Mouse (Mus musculus) hindbrain, embryonic 14.5 days (tissue): ENCODE measurements around the gene Lrrc38. TPM values are rescaled to one million over a fixed set of nuclear protein-coding genes. Genes with fewer than 3 reads are reported as not detected.

ENCODE experiments used
- ATAC-seq: fragments of 200-750 bp; cut with Nextera tagmentation; 2 replicates; pipeline ENCODE4 v1.8.0; 2017; ENCODE audit warnings: moderate number of reproducible peaks, mild to moderate bottlenecking, moderate TSS enrichment, moderate library complexity; ENCODE audit not compliant: low FRiP score
- DNase-seq: peaks from one replicate; pipeline ENCODE4 v3.0.0-alpha.2; 2015; ENCODE audit warnings: low spot score
- H3K27ac ChIP-seq: fragments of 300-500 bp; sonication (generic); 2 replicates; pipeline ENCODE4 v1.5.1; 2014; ENCODE audit warnings: mild to moderate bottlenecking, moderate library complexity
- H3K27me3 ChIP-seq: fragments of 300-500 bp; sonication (generic); 2 replicates; pipeline ENCODE4 v1.6.1; 2014; ENCODE audit warnings: mild to moderate bottlenecking, low read length, mixed read lengths; ENCODE audit not compliant: control insufficient read depth, insufficient read depth
- H3K36me3 ChIP-seq: fragments of 300-500 bp; sonication (generic); replicated peaks from 2 replicates; pipeline ENCODE4 v1.6.1; 2014; ENCODE audit not compliant: control insufficient read depth, insufficient read depth
- H3K4me1 ChIP-seq: fragments of 300-500 bp; sonication (generic); replicated peaks from 2 replicates; pipeline ENCODE4 v1.6.1; 2014; ENCODE audit warnings: antibody characterized with exemption, low read length, mixed read lengths; ENCODE audit not compliant: control insufficient read depth, insufficient read depth
- H3K4me2 ChIP-seq: fragments of 300-500 bp; sonication (generic); replicated peaks from 2 replicates; pipeline ENCODE4 v1.6.1; 2014; ENCODE audit warnings: mild to moderate bottlenecking, moderate library complexity
- H3K4me3 ChIP-seq: fragments of 300-500 bp; sonication (generic); replicated peaks from 2 replicates; pipeline ENCODE4 v1.5.1; 2014; ENCODE audit warnings: mild to moderate bottlenecking, low read length
- H3K9ac ChIP-seq: fragments of 300-500 bp; sonication (generic); 2 replicates; pipeline ENCODE4 v1.6.1; 2014
- H3K9me3 ChIP-seq: fragments of 300-500 bp; sonication (generic); 2 replicates; pipeline ENCODE4 v1.6.1; 2016; ENCODE audit warnings: low read length; ENCODE audit not compliant: control insufficient read depth
- WGBS: fragments of 180-500 bp; shearing (Covaris S2); extraction: QIAGEN DNeasy Blood & Tissue Kit; methylation state at CpG from one replicate; pipeline ENCODE4 v1.1.7; 2014; 5-methylcytosine and 5-hydroxymethylcytosine counted together
- polyA plus RNA-seq: library from polyadenylated mRNA; unstranded; fragments of >200 nt; fragmentation: Nextera tagmentation; extraction: Ambion mirVana; gene quantifications from 2 replicates; pipeline ENCODE4 v1.2.1, GENCODE M21; 2014

Lrrc38 gene
- polyA plus RNA-seq, 1 experiment from 2014 or later: 0.51 TPM

DNA sequence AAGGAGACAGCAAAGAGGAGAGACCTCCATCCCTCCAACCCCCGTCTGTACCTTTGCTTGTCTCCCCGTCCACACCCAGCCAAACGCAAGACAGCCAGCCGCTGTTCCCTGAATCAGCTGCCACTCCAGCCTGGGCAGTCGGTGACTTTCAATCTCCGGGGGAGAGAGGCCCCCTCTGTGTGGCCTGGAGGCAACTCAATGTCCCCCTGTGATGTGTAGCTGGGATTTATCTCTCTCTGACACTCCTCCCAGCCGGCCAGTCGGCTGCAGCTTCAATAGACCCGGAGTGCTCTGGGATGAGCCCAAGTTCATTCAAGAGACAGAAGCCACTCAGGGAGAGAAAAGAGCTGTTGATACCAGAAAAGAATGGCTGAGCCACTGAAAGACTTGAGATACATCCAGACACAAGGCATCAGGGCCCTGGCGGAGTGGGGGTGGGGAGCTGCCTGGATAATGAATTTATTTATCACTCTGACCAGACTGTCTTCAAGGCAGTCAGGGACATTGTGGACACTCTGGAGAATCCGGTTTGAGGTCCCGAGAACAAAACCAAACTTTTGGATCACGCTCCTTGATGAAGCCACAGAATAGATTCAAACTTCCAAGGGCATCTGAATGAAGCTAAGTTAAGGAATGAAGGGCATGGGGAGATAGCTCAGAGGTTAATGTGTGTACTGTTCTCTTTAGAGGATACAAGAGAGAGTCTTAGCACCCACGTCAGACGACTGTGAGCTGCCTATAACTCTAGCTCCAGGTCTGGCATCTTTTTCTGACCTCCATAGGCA lies 30.6 kb downstream of the Lrrc38 start:
- WGBS: 13% methylated on average over 15 of the region's 15 CpGs
- H3K36me3 ChIP-seq: no peaks in the 10 kb centered on the region
- 0 out of 2 replicates have a peak overlapping the region, but pooled peaks have one; percentile 14 for H3K27ac ChIP-seq
- no peaks in the 10 kb centered on the region for H3K27me3 ChIP-seq
- H3K4me1 ChIP-seq: peaks cover 15% of the 10 kb centered on the region
- H3K4me3 ChIP-seq: no peak overlapping the region
- peak overlapping the region; percentile 20 for H3K4me2 ChIP-seq
- peak; percentile 59; the same call in 1 of the 2 replicates for ATAC-seq
- DNase-seq: peak; percentile 23
- H3K9ac ChIP-seq: peak overlapping the region; percentile 9; the same call in 1 of the 2 replicates
- no peaks in the 10 kb centered on the region for H3K9me3 ChIP-seq

- H3K9ac ChIP-seq: no peak overlapping the region
- H3K27me3 ChIP-seq: no peaks in the 10 kb centered on the region
- no peak overlapping the region for H3K4me3 ChIP-seq
- H3K36me3 ChIP-seq: no peaks in the 10 kb centered on the region
- H3K9me3 ChIP-seq: no peaks in the 10 kb centered on the region
- ATAC-seq (no peak), DNase-seq (peak; percentile 79)
- no peak overlapping the region for H3K27ac ChIP-seq
- 3% methylated on average over 5 of the region's 5 CpGs for WGBS
- H3K4me1 ChIP-seq: peaks cover 15% of the 10 kb centered on the region
- no peak overlapping the region for H3K4me2 ChIP-seq
Observed at GRCm38 (mm10) chr4:143380716-143381004, 31.1 kb downstream of the Lrrc38 start.

GRCm38 (mm10) chr4:143382163-143382562 lies 32.6 kb downstream of the Lrrc38 start:
- Histone ChIP-seq H3K9ac (no peak overlapping the region), H3K27me3 (no peaks in the 10 kb centered on the region), H3K4me3 (no peak overlapping the region), H3K27ac (no peak overlapping the region), H3K36me3 (no peaks in the 10 kb centered on the region), H3K9me3 (no peaks in the 10 kb centered on the region), H3K4me1 (peaks cover 15% of the 10 kb centered on the region), H3K4me2 (no peak overlapping the region)
- no peak for ATAC-seq
- 54% methylated on average over 3 of the region's 3 CpGs for WGBS
- DNase-seq: no peak

- no peak overlapping the region for H3K9ac ChIP-seq
- no peaks in the 10 kb centered on the region for H3K36me3 ChIP-seq
- H3K9me3 ChIP-seq: no peaks in the 10 kb centered on the region
- 47% methylated on average over 4 of the region's 4 CpGs for WGBS
- DNase-seq (no peak), ATAC-seq (no peak)
- no peak overlapping the region for H3K27ac ChIP-seq
- H3K27me3 ChIP-seq: no peaks in the 10 kb centered on the region
- no peak overlapping the region for H3K4me2 ChIP-seq
- peaks cover 15% of the 10 kb centered on the region for H3K4me1 ChIP-seq
- no peak overlapping the region for H3K4me3 ChIP-seq
Observed at GRCm38 (mm10) chr4:143383646-143384045, 34.1 kb downstream of the Lrrc38 start.

DNA sequence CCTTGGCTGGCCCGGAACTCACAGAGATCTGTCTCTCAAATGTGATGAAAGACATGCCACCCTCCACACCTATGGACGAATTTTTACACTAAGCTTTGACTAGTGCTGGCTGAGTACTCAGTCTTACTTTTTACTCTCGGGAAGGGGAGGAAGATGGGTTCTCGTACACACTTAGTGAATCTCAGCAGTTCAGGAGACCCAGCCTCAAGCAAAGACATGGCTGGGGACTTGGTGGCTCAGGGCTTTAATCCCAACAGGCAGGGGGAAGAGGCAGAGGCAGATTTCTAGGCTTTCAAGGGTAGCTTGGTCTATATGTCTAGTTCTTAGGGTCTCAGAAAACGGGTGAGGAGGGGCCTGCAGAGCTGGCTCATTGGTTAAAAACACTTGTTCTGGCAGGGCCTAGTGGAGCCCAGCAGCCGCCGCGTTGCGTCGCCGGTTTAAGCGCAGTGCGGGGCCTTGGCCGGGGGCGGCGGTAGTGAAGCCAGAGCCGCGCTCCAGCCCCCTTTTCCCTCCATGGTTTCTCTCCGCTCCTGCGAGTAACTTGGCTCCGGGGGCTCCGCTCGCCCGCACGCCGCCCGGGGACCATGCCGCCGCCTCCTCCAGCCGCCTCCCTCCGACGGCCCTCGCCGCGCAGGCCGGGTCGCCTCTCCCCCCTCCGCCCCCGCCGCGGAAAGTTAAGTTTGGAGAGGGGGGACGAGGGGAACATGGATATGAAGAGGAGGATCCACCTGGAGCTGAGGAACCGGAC lies 39.6 kb downstream of the Lrrc38 start:
- Histone ChIP-seq H3K4me1 (no peaks in the 10 kb centered on the region), H3K36me3 (no peaks in the 10 kb centered on the region), H3K27ac (no peak overlapping the region), H3K4me2 (peak overlapping the region; percentile 56), H3K4me3 (peak overlapping the region; percentile 31), H3K9ac (peak overlapping the region; percentile 39; the same call in 1 of the 2 replicates), H3K9me3 (0 out of 2 replicates have a peak, but pooled peaks cover 4% of the 10 kb centered on the region), H3K27me3 (no peaks in the 10 kb centered on the region)
- peak; percentile 67 for DNase-seq
- ATAC-seq: peak; percentile 85
- 11% methylated on average over 28 of the region's 43 CpGs for WGBS

GRCm38 (mm10) chr4:143394181-143394580 lies 44.6 kb downstream of the Lrrc38 start, which contains the start of gene Pramel1:
Gene Pramel1 (plus strand): TSS chr4:143394428.
- DNase-seq: no peak

DNA sequence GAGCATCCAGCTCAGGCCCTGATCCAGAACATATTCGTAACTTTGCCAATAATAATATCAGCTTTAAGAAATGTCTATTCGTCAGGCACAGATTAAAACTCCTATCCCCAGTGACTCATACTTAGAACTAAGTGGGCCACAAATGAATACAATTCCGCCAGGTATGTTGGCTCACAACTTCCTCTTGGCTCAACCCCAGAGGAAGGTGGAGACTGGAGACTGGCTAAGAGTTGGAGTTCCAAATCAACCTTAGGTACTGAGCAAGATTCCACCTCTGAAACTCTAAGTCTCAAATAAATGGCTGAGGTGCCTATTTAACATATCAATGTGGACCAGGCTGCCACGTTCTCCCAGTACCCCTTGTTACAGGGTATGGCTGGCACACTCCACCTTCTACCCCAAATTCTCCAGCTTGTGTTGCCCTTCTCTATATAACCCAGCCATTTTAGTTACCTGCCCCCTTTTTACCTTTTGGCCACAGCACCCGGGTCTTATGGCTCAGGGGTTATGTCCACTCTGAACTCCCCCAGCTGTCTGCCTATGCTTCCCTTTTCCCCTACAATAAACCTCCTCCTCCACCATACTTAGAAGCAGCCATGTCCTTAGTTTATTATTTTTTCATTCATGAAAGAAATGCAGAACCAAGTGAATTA lies 62.1 kb downstream of the Lrrc38 start:
- WGBS: 76% methylated on average over 5 of the region's 5 CpGs
- H3K36me3 ChIP-seq: peaks cover 24% of the 10 kb centered on the region
- peak overlapping the region; percentile 57 for H3K4me2 ChIP-seq
- H3K9ac ChIP-seq: peak overlapping the region; percentile 62
- no peak for DNase-seq
- peak overlapping the region; percentile 92 for H3K27ac ChIP-seq
- peak; percentile 8; the same call in 1 of the 2 replicates for ATAC-seq
- H3K4me1 ChIP-seq: 0 out of 2 replicates have a peak, but pooled peaks cover 3% of the 10 kb centered on the region
- H3K9me3 ChIP-seq: 0 out of 2 replicates have a peak, but pooled peaks cover 4% of the 10 kb centered on the region
- H3K27me3 ChIP-seq: no peaks in the 10 kb centered on the region
- H3K4me3 ChIP-seq: peak overlapping the region; percentile 48

More at GRCm38 (mm10) chr4:143394181-143394580, 44.6 kb downstream of the Lrrc38 start, which contains the start of gene Pramel1:
- Histone ChIP-seq H3K9me3 (0 out of 2 replicates have a peak, but pooled peaks cover 5% of the 10 kb centered on the region), H3K27ac (no peak within 1 kb of the TSS), H3K4me1 (no peaks in the 10 kb centered on the region), H3K4me2 (no peak within 1 kb of the TSS), H3K4me3 (no peak within 1 kb of the TSS), H3K9ac (no peak within 1 kb of the TSS), H3K36me3 (no peaks in the 10 kb centered on the region), H3K27me3 (no peaks in the 10 kb centered on the region)
- ATAC-seq: no peak
- WGBS: 81% methylated on average over 26 of the region's 26 CpGs

- DNase-seq: peak; percentile 96
Observed at GRCm38 (mm10) chr4:143412219-143413092, 62.9 kb downstream of the Lrrc38 start, which contains the start of gene Pramef8. Gene Pramef8 (plus strand): TSS chr4:143412426.

More at GRCm38 (mm10) chr4:143412219-143413092, 62.9 kb downstream of the Lrrc38 start, which contains the start of gene Pramef8:
- Histone ChIP-seq H3K27me3 (no peaks in the 10 kb centered on the region), H3K9ac (peak within 1 kb of the TSS; percentile 62), H3K4me3 (peak within 1 kb of the TSS; percentile 48), H3K36me3 (peaks cover 31% of the 10 kb centered on the region), H3K4me2 (peak within 1 kb of the TSS; percentile 57), H3K4me1 (0 out of 2 replicates have a peak, but pooled peaks cover 3% of the 10 kb centered on the region), H3K9me3 (0 out of 2 replicates have a peak, but pooled peaks cover 4% of the 10 kb centered on the region), H3K27ac (peak within 1 kb of the TSS; percentile 92)
- WGBS: under 1% methylated on average over 50 of the region's 50 CpGs
- peak; percentile 96 for ATAC-seq
